Mouse (Mus musculus) liver, embryonic 14.5 days (tissue): ENCODE results near the gene Aqp7.

Source experiments
- CTCF ChIP-seq: IDR thresholded peaks from 2 replicates; pipeline ENCODE4 v1.5.1; 2016; ENCODE audit warnings: antibody characterized with exemption, low read depth, control low read depth
- EP300 ChIP-seq: IDR thresholded peaks from 2 replicates; pipeline ENCODE4 v1.6.1; 2016; ENCODE audit warnings: antibody characterized with exemption, low read depth

DNA sequence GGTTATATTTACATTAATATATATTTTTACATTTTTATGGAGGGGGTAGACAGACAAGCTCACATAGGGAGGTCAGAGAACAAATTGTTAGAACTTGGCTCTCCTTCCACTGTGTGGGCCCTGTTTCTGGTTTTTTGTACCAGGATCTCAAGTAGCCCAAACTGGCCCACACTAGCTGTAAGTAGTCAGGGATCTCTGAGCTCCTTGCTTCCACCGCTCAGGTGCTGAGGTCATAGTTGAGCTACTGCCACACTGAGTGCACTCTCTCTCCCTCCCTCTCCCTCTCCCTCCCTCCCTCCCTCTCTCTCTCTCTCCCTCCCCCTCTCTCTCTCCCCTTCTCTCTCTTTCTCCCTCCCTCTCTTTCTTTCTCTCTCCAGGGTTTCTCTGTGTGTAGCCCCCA, 8.3 kb upstream of the Aqp7 start:
- TF ChIP-seq CTCF (no peak), EP300 (no peak)
